Mouse (Mus musculus): ENCODE measurements around the gene Ctnnal1. TPM values are rescaled to one million over a fixed set of nuclear protein-coding genes. Genes with fewer than 3 reads are reported as not detected.

The Ctnnal1 gene
- polyA plus RNA-seq, 1 experiment from 2014 or later, result 9.3 TPM

DNA sequence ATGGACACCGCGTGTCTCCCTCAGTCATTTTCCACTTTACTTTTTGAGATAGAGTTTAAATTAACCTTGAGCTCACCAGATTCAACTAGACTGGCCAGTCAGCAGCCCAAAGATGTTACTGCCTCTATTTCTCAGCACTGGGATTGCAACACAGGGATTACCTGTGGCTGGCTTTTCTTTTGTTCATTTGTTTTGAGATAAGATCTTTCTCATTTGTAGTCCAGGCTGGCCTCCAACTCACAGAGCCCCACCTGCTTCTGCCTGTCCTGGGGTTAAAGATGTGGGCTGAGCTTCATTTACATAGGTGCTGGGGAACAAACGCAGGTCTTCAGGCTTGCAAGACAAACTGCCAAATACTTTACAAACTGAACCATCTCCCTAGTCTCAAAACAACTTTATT is 41.9 kb upstream of the Ctnnal1 start:
- Histone ChIP-seq H3K9ac (ENCODE audit: low read length) (no peak overlapping the region), H3K36me3 (ENCODE audit: control insufficient read depth, insufficient read depth, low read length) (peaks cover 22% of the 10 kb centered on the region), H3K9me3 (ENCODE audit: control insufficient read depth, low read length) (no peaks in the 10 kb centered on the region), H3K4me1 (replicated peaks; ENCODE audit: control insufficient read depth, insufficient read depth) (no peaks in the 10 kb centered on the region), H3K4me2 (replicated peaks; ENCODE audit: low read depth) (no peak overlapping the region), H3K27ac (replicated peaks) (no peak overlapping the region), H3K27me3 (ENCODE audit: control insufficient read depth, insufficient read depth, low read length) (no peaks in the 10 kb centered on the region), H3K4me3 (ENCODE audit: low read depth, low read length) (no peak overlapping the region)
- 89% methylated on average over 3 of the region's 3 CpGs for WGBS
- no peak for ATAC-seq (ENCODE audit: low FRiP score, low TSS enrichment)
- TF ChIP-seq CTCF (IDR thresholded peaks at IDR 0.05; ENCODE audit: low read depth), result no peak
- TF ChIP-seq EP300 (optimal IDR thresholded peaks at IDR 0.05), result no peak
- no peak for DNase-seq (ENCODE audit: low spot score)

- Histone ChIP-seq H3K9me3 (ENCODE audit: control insufficient read depth, low read length) (no peaks in the 10 kb centered on the region), H3K9ac (ENCODE audit: low read length) (no peak overlapping the region), H3K27ac (replicated peaks) (no peak overlapping the region), H3K4me1 (replicated peaks; ENCODE audit: control insufficient read depth, insufficient read depth) (no peaks in the 10 kb centered on the region), H3K4me3 (ENCODE audit: low read depth, low read length) (no peak overlapping the region), H3K27me3 (ENCODE audit: control insufficient read depth, insufficient read depth, low read length) (no peaks in the 10 kb centered on the region), H3K4me2 (replicated peaks; ENCODE audit: low read depth) (no peak overlapping the region), H3K36me3 (ENCODE audit: control insufficient read depth, insufficient read depth, low read length) (peaks cover 12% of the 10 kb centered on the region)
- DNase-seq (ENCODE audit: low spot score) (no peak), ATAC-seq (ENCODE audit: low FRiP score, low TSS enrichment) (no peak)
- 90% methylated on average over 5 of the region's 5 CpGs for WGBS
- TF ChIP-seq EP300 (optimal IDR thresholded peaks at IDR 0.05) (no peak), CTCF (IDR thresholded peaks at IDR 0.05; ENCODE audit: low read depth) (no peak)
Observed at GRCm38 (mm10) chr4:56905507-56905906, 40.5 kb upstream of the Ctnnal1 start.

DNA sequence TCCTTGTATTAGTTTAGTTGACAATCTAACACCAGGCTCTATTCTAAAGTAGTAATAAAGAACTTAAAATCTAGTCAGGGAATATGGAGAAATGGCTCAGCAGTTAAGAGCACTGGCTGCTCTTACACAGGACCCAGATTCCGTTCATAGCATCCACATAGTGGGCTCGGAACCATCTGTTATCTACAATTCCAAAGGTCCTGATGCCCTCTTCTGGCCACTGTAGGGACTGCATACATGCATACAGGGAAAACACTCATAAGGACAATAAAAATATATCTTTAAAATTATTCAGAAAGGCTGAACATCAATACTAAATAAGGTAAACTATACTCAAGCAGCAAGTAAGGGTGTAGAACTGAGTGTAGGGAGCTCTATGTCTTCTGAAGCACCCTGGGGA is 36.7 kb upstream of the Ctnnal1 start:
- no peak overlapping the region for H3K9ac ChIP-seq (ENCODE audit: low read length)
- no peaks in the 10 kb centered on the region for H3K9me3 ChIP-seq (ENCODE audit: control insufficient read depth, low read length)
- no peak overlapping the region for H3K27ac ChIP-seq (replicated peaks)
- H3K4me1 ChIP-seq (replicated peaks; ENCODE audit: control insufficient read depth, insufficient read depth), result no peaks in the 10 kb centered on the region
- DNase-seq (ENCODE audit: low spot score) (no peak), ATAC-seq (ENCODE audit: low FRiP score, low TSS enrichment) (no peak)
- TF ChIP-seq EP300 (optimal IDR thresholded peaks at IDR 0.05) (no peak), CTCF (IDR thresholded peaks at IDR 0.05; ENCODE audit: low read depth) (peak; percentile 57)
- H3K36me3 ChIP-seq (ENCODE audit: control insufficient read depth, insufficient read depth, low read length), result peaks cover 28% of the 10 kb centered on the region
- no peak overlapping the region for H3K4me3 ChIP-seq (ENCODE audit: low read depth, low read length)
- 97% methylated on average over 2 of the region's 2 CpGs for WGBS
- no peaks in the 10 kb centered on the region for H3K27me3 ChIP-seq (ENCODE audit: control insufficient read depth, insufficient read depth, low read length)
- H3K4me2 ChIP-seq (replicated peaks; ENCODE audit: low read depth), result no peak overlapping the region

- no peak overlapping the region for H3K4me3 ChIP-seq (ENCODE audit: low read depth, low read length)
- H3K36me3 ChIP-seq (ENCODE audit: control insufficient read depth, insufficient read depth, low read length), result peaks cover 31% of the 10 kb centered on the region
- no peak overlapping the region for H3K9ac ChIP-seq (ENCODE audit: low read length)
- H3K27ac ChIP-seq (replicated peaks), result no peak overlapping the region
- no peaks in the 10 kb centered on the region for H3K9me3 ChIP-seq (ENCODE audit: control insufficient read depth, low read length)
- no peak for DNase-seq (ENCODE audit: low spot score)
- TF ChIP-seq EP300 (optimal IDR thresholded peaks at IDR 0.05), result no peak
- no peak for TF ChIP-seq CTCF (IDR thresholded peaks at IDR 0.05; ENCODE audit: low read depth)
- 90% methylated on average over 8 of the region's 8 CpGs for WGBS
- ATAC-seq (ENCODE audit: low FRiP score, low TSS enrichment), result no peak
- no peaks in the 10 kb centered on the region for H3K27me3 ChIP-seq (ENCODE audit: control insufficient read depth, insufficient read depth, low read length)
- H3K4me2 ChIP-seq (replicated peaks; ENCODE audit: low read depth), result no peak overlapping the region
- no peaks in the 10 kb centered on the region for H3K4me1 ChIP-seq (replicated peaks; ENCODE audit: control insufficient read depth, insufficient read depth)
Observed at GRCm38 (mm10) chr4:56899216-56899615, 34.2 kb upstream of the Ctnnal1 start.

DNA sequence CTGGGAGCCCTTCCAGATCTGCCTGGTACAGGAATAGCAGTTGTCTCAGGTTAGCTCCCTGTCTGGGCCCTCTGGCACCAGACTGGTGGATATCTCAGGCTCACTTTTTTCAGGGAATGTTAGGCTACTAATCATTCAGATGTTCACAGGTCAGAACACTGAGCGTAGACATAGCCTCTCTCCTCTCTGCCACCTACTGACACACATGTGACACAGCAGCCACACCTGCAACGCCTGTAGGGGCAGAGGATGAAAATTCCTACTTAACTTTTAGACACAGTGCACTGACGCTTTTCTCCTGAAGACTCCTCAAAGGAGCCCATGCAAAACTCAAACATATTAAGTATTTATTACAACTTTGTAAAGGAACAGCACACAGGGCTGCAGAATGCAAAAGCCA is 32.5 kb upstream of the Ctnnal1 start:
- TF ChIP-seq CTCF (IDR thresholded peaks at IDR 0.05; ENCODE audit: low read depth), result peak; percentile 50
- TF ChIP-seq EP300 (optimal IDR thresholded peaks at IDR 0.05), result no peak
- WGBS, result 77% methylated on average over 3 of the region's 3 CpGs
- peaks cover 21% of the 10 kb centered on the region for H3K36me3 ChIP-seq (ENCODE audit: control insufficient read depth, insufficient read depth, low read length)
- H3K4me2 ChIP-seq (replicated peaks; ENCODE audit: low read depth), result no peak overlapping the region
- ATAC-seq (ENCODE audit: low FRiP score, low TSS enrichment) (no peak), DNase-seq (ENCODE audit: low spot score) (no peak)
- H3K4me1 ChIP-seq (replicated peaks; ENCODE audit: control insufficient read depth, insufficient read depth), result no peaks in the 10 kb centered on the region
- no peaks in the 10 kb centered on the region for H3K9me3 ChIP-seq (ENCODE audit: control insufficient read depth, low read length)
- no peak overlapping the region for H3K4me3 ChIP-seq (ENCODE audit: low read depth, low read length)
- no peak overlapping the region for H3K27ac ChIP-seq (replicated peaks)
- H3K9ac ChIP-seq (ENCODE audit: low read length), result no peak overlapping the region
- no peaks in the 10 kb centered on the region for H3K27me3 ChIP-seq (ENCODE audit: control insufficient read depth, insufficient read depth, low read length)

- TF ChIP-seq CTCF (IDR thresholded peaks at IDR 0.05; ENCODE audit: low read depth), result no peak
- H3K4me3 ChIP-seq (ENCODE audit: low read depth, low read length), result no peak overlapping the region
- no peak overlapping the region for H3K27ac ChIP-seq (replicated peaks)
- H3K9me3 ChIP-seq (ENCODE audit: control insufficient read depth, low read length), result no peaks in the 10 kb centered on the region
- no peaks in the 10 kb centered on the region for H3K4me1 ChIP-seq (replicated peaks; ENCODE audit: control insufficient read depth, insufficient read depth)
- WGBS, result 93% methylated on average over 3 of the region's 3 CpGs
- no peak overlapping the region for H3K9ac ChIP-seq (ENCODE audit: low read length)
- H3K27me3 ChIP-seq (ENCODE audit: control insufficient read depth, insufficient read depth, low read length), result no peaks in the 10 kb centered on the region
- peaks cover 19% of the 10 kb centered on the region for H3K36me3 ChIP-seq (ENCODE audit: control insufficient read depth, insufficient read depth, low read length)
- ATAC-seq (ENCODE audit: low FRiP score, low TSS enrichment) (no peak), DNase-seq (ENCODE audit: low spot score) (no peak)
- H3K4me2 ChIP-seq (replicated peaks; ENCODE audit: low read depth), result no peak overlapping the region
Observed at GRCm38 (mm10) chr4:56894196-56894595, 29.2 kb upstream of the Ctnnal1 start.
